Mouse (Mus musculus) adrenal gland, adult 2 months (tissue): ENCODE measurements around the gene Faap24. TPM values are rescaled to one million over a fixed set of nuclear protein-coding genes. Genes with fewer than 3 reads are reported as not detected.

ENCODE experiments used
- DNase-seq: peaks from one replicate; pipeline ENCODE4 v3.0.0; 2021
- polyA plus RNA-seq: library from polyadenylated mRNA; depleted of rRNA; stranded (reverse); fragments of >200 nt; gene quantifications from 2 replicates; pipeline ENCODE4 v1.2.3, GENCODE M21; 2012; rRNA removed
- total RNA-seq, 2 experiments: library from RNA; stranded (reverse); gene quantifications; 2 replicates each; pipeline ENCODE4 v1.2.3; 2021

The Faap24 gene
- total and polyA plus RNA-seq, 3 experiments, result 4.3 to 8.7 (median 8.4) TPM

DNA sequence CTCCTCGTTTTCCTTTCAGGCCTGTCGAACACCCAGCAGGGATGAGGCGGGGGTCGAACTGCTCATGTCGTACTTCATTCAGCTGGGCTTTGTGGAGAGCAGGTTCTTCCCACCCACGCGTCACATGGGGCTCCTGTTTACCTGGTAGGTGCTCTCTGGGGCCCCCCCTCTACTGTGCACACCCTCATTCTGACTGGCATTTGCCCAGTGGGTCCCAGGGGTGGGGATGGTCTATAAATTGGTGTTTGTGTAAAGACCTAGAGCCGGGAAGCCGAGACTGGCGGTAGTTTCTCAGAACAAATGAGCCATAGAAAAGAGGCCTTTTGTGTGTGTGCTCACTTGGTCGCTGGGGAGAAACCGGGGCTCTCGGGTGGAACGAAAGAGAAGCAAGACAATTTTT lies 25.5 kb downstream of the Faap24 start:
- DNase-seq, result no peak

DNA sequence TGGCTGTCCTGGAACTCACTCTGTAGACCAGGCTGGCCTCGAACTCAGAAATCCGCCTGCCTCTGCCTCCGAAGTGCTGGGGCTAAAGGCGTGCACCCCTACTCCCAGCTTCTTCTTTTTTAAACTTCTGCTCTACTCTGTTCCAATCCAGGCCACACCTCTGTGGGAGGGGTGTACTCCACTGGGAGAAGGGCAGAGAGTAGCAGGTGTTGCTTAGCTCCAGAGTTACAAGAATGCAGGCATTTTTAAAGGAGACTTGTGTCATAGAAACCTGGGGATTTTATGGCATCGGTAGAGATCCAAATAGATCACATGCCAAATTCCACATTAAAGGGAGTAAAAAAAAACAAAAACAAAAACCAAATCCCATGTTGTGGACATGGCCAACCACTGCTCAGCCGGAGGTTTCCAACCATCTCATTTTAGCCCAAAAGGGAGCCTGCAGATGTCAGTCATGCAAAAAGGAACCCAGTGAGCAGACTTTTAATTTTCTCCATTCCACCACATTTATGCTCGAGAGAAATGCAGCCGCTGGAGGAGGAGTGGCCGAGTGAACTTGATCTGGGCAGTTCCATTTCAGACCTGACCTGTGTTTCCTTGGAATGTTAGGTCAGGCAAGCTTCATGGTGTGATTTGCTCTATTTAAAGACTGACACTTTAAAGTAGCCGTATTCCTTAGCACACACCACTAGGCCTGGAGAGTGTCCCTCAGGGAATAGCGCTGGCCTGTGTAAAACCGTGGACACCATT lies 31.3 kb downstream of the Faap24 start:
- no peak for DNase-seq

- no peak for DNase-seq
These were observed 33.8 kb downstream of the Faap24 start for GRCm38 (mm10) chr7:35362868-35363267.

DNA sequence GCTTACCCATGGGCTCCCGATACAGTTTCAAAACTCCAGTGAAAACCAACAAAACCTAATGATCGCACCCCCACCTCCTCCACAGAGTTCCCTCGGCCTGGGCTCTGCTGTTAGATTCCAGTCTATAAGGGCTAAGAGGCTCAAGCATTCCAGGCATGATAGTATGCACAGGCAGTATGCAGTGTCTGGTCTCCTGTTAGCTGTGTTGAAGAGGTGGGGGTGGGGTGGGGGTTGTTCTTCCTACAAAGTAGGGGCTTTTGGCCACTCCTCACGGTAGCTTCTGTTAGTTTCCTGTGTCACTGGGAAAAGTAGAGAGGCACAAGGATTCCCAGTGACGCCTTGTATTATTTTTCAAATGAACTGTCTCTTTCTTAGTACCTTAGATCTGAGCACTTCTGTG lies 34.4 kb downstream of the Faap24 start:
- DNase-seq, result no peak

DNA sequence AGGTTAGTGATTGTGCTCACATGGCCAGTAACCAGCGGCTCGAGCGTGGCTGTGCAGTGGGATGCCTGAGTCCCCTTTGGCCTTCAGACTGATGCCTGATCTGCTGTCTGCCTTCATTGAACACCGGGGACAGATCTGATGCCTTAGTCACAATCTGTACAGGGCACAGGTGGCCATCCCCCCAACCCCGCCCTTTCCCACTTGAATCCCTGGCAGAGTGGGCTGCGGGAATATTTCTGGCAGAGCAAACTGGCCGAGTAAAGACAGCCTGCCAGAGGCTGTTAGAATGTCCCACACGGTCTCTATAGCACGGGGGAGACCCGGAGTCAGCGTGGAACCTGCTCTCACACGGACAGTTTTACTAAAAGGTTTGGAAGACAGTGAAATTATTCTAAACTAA lies 39.0 kb downstream of the Faap24 start:
- no peak for DNase-seq

DNA sequence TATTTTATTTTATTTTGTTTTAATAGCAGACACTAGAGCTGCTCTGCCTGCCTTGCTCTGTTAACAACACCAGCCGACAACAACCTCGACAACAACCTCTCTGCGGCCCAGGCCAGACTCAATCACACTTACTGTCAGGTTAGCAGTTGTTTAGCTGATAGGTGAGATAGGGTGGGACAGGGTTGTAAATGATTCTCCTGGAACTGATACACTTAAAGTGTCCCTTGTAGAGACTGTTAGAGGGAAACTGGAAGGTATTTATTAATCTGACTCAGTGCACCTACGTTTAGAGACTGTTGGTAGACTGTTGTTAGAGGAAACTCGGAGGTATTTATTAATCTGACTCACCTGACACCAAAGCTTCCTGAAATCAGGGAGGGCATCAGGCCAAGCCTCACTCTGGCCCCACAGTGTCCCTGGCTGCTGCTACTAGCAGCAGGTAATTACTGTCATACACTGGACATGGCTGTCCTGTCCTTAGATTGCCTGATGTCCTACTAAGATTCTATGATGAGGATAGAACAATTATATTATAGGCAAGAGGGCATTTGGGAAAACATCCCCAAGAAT lies 41.2 kb downstream of the Faap24 start:
- no peak for DNase-seq

GRCm38 (mm10) chr7:35353306-35353705 lies 43.3 kb downstream of the Faap24 start:
- DNase-seq, result no peak

DNA sequence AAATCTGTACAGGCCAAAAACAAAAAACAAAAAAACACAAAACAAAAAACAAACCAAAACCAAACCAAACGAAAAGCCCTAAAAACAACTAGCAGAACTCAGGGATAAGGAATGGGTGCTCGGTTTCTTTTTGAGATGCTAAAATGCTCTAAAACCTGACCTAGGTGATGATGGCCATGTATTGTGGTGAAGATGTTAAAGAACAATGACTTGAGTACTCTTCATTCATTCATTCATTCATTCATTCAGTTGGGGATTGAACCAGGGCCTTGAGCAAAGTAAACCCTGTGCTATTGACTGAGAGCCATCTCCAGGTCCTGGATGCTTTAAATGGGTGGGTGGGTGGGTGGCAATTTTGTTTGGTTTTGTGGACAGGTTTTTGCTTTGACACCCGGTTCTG lies 45.5 kb downstream of the Faap24 start:
- no peak for DNase-seq

GRCm38 (mm10) chr7:35349886-35350684 lies 46.6 kb downstream of the Faap24 start:
- DNase-seq, result no peak

DNA sequence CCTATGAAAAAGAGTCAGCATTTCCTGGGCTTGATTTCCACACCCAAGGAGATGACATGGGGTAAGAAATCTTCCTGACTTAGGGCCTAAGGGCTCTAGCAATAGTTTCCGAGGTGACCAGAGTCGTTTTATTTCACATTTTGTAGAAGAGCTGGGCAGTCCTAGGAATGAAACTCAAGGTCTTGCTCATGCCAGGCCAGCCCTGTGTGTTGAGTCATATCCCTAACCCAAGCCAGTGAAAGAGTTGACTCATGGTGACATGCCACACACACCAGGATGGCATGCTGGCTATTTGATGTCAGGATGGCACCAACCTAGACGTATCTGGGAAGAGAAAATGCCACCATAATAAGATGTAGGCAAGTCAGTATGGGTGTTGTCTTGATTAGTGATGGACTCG lies 47.6 kb downstream of the Faap24 start:
- DNase-seq, result peak; percentile 71

DNA sequence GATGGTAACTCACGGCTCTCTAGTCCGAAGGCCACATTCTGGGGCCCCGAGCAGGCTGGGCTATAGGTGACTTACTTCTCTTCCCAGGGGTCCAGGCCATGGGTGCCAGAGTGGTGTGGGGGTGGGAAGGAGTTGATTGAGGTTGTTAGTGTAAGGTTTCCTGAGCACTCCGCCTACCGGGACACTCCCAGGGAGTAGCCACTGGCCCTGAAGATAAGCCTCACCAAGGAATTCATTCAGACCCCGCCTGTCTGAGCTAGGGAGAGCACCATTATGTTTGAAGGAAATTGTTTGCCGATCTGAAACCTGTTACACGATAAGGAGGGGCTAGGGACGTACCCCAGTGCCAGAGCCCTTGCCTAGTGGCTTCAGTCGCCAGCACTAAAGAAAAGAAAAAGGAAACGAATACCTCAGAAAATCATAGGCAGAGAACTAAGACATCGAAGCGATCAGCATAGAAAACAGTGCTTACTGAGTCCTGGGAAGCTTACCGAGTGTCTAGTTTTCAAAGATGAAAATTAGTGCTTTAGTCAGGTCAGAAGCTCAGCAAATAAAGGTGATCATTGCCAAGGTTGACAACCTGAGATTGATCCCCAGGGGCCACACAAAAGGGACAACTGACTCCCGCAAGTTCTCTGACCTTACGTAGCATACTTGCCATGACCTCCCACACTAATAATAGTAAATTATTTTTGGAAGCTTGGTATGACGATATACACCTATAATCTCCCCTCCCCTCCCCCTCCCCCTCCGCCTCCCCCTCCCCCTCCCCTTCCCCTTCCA lies 48.5 kb downstream of the Faap24 start:
- no peak for DNase-seq

- no peak for DNase-seq
These were observed 51.8 kb downstream of the Faap24 start for GRCm38 (mm10) chr7:35344785-35345330.

- no peak for DNase-seq
These were observed 54.1 kb downstream of the Faap24 start for GRCm38 (mm10) chr7:35342498-35342897.

Other genes starting within 250 kb of the Faap24 start
- 10 to 100 TPM in 1 of 2 experiments, 1 to 10 TPM in 1; 6.4 to 28.1 TPM for gene Slc7a10, start 210.5 kb downstream of the Faap24 start, total RNA-seq
- gene Slc7a10, start 210.5 kb downstream of the Faap24 start, polyA plus RNA-seq, result 26.6 and 40.9 TPM in 2 replicates
- gene Lrp3, start 181.3 kb downstream of the Faap24 start, total RNA-seq, result 10 to 100 TPM; 14.9 to 22.7 TPM
- gene Lrp3, start 181.3 kb downstream of the Faap24 start, polyA plus RNA-seq, result 38.8 and 42.9 TPM in 2 replicates
- 10 to 100 TPM; 16.9 to 17.2 TPM for gene Gpatch1, start 78.4 kb downstream of the Faap24 start, total RNA-seq
- 1.8 and 2.9 TPM in 2 replicates for gene Gpatch1, start 78.4 kb downstream of the Faap24 start, polyA plus RNA-seq
- 1 to 10 TPM; 1.6 to 4.6 TPM for gene Rhpn2, start 62.7 kb downstream of the Faap24 start, total RNA-seq
- 0.51 and 1.3 TPM in 2 replicates for gene Rhpn2, start 62.7 kb downstream of the Faap24 start, polyA plus RNA-seq
- gene Cep89, start 199 bp upstream of the Faap24 start, total RNA-seq, result 10 to 100 TPM; 11.6 to 19.8 TPM
- gene Cep89, start 199 bp upstream of the Faap24 start, polyA plus RNA-seq, result 15.4 and 16.1 TPM in 2 replicates
- gene Slc7a9, start 52.0 kb upstream of the Faap24 start, total RNA-seq, result not detected
- gene Slc7a9, start 52.0 kb upstream of the Faap24 start, polyA plus RNA-seq, result 0.06 TPM in 1 of 2 replicates, not detected in the other
- under 1 TPM in 1 of 2 experiments, not detected in 1; 0.23 TPM for gene Tdrd12, start 140.9 kb upstream of the Faap24 start, total RNA-seq
- not detected in 2 replicates for gene Tdrd12, start 140.9 kb upstream of the Faap24 start, polyA plus RNA-seq
- gene Nudt19, start 159.5 kb upstream of the Faap24 start, total RNA-seq, result 10 to 100 TPM; 53.1 to 53.5 TPM
- 112 and 122 TPM in 2 replicates for gene Nudt19, start 159.5 kb upstream of the Faap24 start, polyA plus RNA-seq
- under 1 TPM; 0.17 to 0.21 TPM for gene Rgs9bp, start 188.7 kb upstream of the Faap24 start, total RNA-seq
- gene Rgs9bp, start 188.7 kb upstream of the Faap24 start, polyA plus RNA-seq, result 0.04 and 0.07 TPM in 2 replicates
- 10 to 100 TPM; 27.7 to 30.4 TPM for gene Ankrd27, start 189.4 kb upstream of the Faap24 start, total RNA-seq
- 14.5 and 19.9 TPM in 2 replicates for gene Ankrd27, start 189.4 kb upstream of the Faap24 start, polyA plus RNA-seq